Mouse (Mus musculus): ENCODE measurements around the gene Ltbp3. TPM values are rescaled to one million over a fixed set of nuclear protein-coding genes. Genes with fewer than 3 reads are reported as not detected.

Gene Ltbp3
- total and polyA plus RNA-seq, 3 experiments, result 0.13 to 0.22 TPM; not detected in 1

DNA sequence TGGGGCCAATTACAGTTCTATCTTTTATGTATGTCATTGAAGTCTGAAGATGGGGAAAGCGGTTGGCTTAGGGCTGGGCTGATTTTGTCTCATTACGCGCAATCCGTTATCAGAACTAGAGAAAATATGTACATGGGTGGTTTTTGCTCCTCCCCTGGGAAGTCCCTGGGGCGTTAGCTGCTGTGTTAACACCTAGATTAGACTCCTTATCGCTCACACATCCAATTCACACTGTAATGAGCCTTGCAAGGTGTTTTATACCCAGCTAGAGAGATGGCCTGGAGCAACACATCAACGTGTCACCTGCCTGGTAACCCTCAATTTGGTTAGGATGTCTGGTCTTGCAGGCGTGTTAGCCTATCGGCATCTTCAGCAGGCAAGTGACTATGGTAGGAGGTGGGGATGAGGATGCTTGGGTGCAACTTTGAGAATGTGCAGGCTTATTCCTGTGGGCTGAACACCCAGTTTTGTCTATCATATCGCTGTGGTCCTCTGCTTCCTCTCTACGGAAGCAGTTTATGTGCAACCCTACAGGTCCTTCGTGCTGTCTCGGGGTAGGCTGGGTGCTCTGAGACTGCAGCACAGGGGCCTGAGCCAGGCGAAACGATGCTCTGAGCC, 13.6 kb upstream of the Ltbp3 start:
- TF ChIP-seq CTCF (IDR thresholded peaks at IDR 0.05; ENCODE audit: low read depth, low read length), result no peak
- no peak for TF ChIP-seq POLR2AphosphoS5 (IDR thresholded peaks at IDR 0.05; ENCODE audit: insufficient replicate concordance, low read depth, low read length)
- no peak; the same call in 1 of the 2 replicates for TF ChIP-seq TAL1 (conservative IDR thresholded peaks at IDR 0.05; ENCODE audit: low read depth, low read length)
- no peak for TF ChIP-seq GATA1 (IDR thresholded peaks at IDR 0.05; ENCODE audit: borderline replicate concordance, low read length)
- no peak for TF ChIP-seq GATA2 (IDR thresholded peaks at IDR 0.05; ENCODE audit: borderline replicate concordance, low read depth, low read length)
- Histone ChIP-seq H3K36me3 (replicated peaks) (peaks cover 52% of the 10 kb centered on the region), H3K4me1 (ENCODE audit: insufficient read depth, low read depth, low read length) (peaks cover 91% of the 10 kb centered on the region), H3K9me3 (replicated peaks) (no peaks in the 10 kb centered on the region), H3K27me3 (ENCODE audit: insufficient read depth, low read length) (no peaks in the 10 kb centered on the region), H3K4me3 (ENCODE audit: low read depth, low read length) (peak overlapping the region; percentile 86; the same call in 1 of the 2 replicates)
- ATAC-seq (ENCODE audit: extremely low read depth, insufficient number of reproducible peaks, low FRiP score, poor library complexity, severe bottlenecking) (no peak), DNase-seq (ENCODE audit: low spot score) (peak; percentile 63)

DNA sequence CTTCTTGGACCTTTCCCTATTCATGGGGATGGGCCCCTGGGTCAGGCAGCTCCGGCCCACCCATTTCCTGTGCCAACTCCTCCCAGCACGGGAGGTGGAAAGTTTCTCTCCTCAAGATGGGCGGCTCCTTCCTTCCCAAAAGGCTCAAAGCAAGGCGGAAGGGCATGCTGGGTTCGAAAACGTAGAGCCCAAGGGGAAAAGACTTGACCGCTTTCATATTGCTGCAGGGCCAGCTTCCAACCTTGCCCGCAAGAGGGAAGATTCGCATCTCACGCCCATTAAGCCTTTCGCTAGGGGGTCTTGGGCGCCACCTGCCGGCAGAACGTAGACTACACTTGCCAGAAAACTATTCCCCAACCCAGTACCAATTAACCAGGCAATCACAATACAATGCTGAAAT, 13.0 kb upstream of the Ltbp3 start:
- DNase-seq (ENCODE audit: low spot score) (peak; percentile 51), ATAC-seq (ENCODE audit: extremely low read depth, insufficient number of reproducible peaks, low FRiP score, poor library complexity, severe bottlenecking) (no peak)
- Histone ChIP-seq H3K9me3 (replicated peaks) (no peaks in the 10 kb centered on the region), H3K36me3 (replicated peaks) (peaks cover 45% of the 10 kb centered on the region), H3K27me3 (ENCODE audit: insufficient read depth, low read length) (no peaks in the 10 kb centered on the region), H3K4me3 (ENCODE audit: low read depth, low read length) (peak overlapping the region; percentile 86), H3K4me1 (ENCODE audit: insufficient read depth, low read depth, low read length) (peaks cover 87% of the 10 kb centered on the region)
- TF ChIP-seq TAL1 (conservative IDR thresholded peaks at IDR 0.05; ENCODE audit: low read depth, low read length) (no peak), CTCF (IDR thresholded peaks at IDR 0.05; ENCODE audit: low read depth, low read length) (peak; percentile 88)

GRCm38 (mm10) chr19:5728631-5729443, 11.9 kb upstream of the Ltbp3 start:
- TF ChIP-seq GATA1 (IDR thresholded peaks at IDR 0.05; ENCODE audit: borderline replicate concordance, low read length) (no peak), TAL1 (conservative IDR thresholded peaks at IDR 0.05; ENCODE audit: low read depth, low read length) (no peak), POLR2AphosphoS5 (IDR thresholded peaks at IDR 0.05; ENCODE audit: insufficient replicate concordance, low read depth, low read length) (no peak), CTCF (IDR thresholded peaks at IDR 0.05; ENCODE audit: low read depth, low read length) (no peak), GATA2 (IDR thresholded peaks at IDR 0.05; ENCODE audit: borderline replicate concordance, low read depth, low read length) (no peak)
- DNase-seq (ENCODE audit: low spot score) (no peak), ATAC-seq (ENCODE audit: extremely low read depth, insufficient number of reproducible peaks, low FRiP score, poor library complexity, severe bottlenecking) (no peak)
- peaks cover 37% of the 10 kb centered on the region for H3K36me3 ChIP-seq (replicated peaks)
- H3K27me3 ChIP-seq (ENCODE audit: insufficient read depth, low read length), result no peaks in the 10 kb centered on the region
- no peaks in the 10 kb centered on the region for H3K9me3 ChIP-seq (replicated peaks)
- peaks cover 77% of the 10 kb centered on the region for H3K4me1 ChIP-seq (ENCODE audit: insufficient read depth, low read depth, low read length)
- H3K4me3 ChIP-seq (ENCODE audit: low read depth, low read length), result peak overlapping the region; percentile 86

DNA sequence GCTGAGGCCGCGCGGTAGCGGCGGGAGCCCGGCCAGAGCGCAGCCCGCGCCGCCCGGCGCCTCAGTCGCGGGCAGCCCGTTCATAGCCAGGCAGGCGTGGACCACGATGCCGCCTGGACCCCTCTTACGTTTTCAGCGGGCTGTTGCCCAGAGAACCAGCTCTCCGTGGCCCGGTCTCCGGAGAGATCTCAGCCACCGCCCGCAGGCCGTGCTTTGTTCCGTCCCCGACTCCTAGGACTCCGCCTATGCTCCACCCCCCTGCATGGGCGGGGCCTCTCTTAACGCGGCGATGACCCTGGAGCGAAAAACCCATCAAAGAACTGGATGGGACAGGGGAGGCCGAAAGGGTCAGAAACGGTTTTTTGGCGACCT, 11.3 kb upstream of the Ltbp3 start, which contains the start of gene Fam89b:
Gene Fam89b, minus strand, starts transcription at position 210 of the 372 bp plus-strand sequence.
- no peaks in the 10 kb centered on the region for H3K9me3 ChIP-seq (replicated peaks)
- peaks cover 71% of the 10 kb centered on the region for H3K4me1 ChIP-seq (ENCODE audit: insufficient read depth, low read depth, low read length)
- ATAC-seq (ENCODE audit: extremely low read depth, insufficient number of reproducible peaks, low FRiP score, poor library complexity, severe bottlenecking), result no peak
- H3K36me3 ChIP-seq (replicated peaks), result peaks cover 31% of the 10 kb centered on the region
- TF ChIP-seq CTCF (IDR thresholded peaks at IDR 0.05; ENCODE audit: low read depth, low read length), result no peak
- TF ChIP-seq GATA1 (IDR thresholded peaks at IDR 0.05; ENCODE audit: borderline replicate concordance, low read length), result no peak
- no peak for TF ChIP-seq GATA2 (IDR thresholded peaks at IDR 0.05; ENCODE audit: borderline replicate concordance, low read depth, low read length)
- TF ChIP-seq TAL1 (conservative IDR thresholded peaks at IDR 0.05; ENCODE audit: low read depth, low read length), result no peak
- no peak for TF ChIP-seq POLR2AphosphoS5 (IDR thresholded peaks at IDR 0.05; ENCODE audit: insufficient replicate concordance, low read depth, low read length)
- H3K27me3 ChIP-seq (ENCODE audit: insufficient read depth, low read length), result no peaks in the 10 kb centered on the region
- peak; percentile 89 for DNase-seq (ENCODE audit: low spot score)
- peak within 1 kb of the TSS; percentile 100 for H3K4me3 ChIP-seq (ENCODE audit: low read depth, low read length)

DNA sequence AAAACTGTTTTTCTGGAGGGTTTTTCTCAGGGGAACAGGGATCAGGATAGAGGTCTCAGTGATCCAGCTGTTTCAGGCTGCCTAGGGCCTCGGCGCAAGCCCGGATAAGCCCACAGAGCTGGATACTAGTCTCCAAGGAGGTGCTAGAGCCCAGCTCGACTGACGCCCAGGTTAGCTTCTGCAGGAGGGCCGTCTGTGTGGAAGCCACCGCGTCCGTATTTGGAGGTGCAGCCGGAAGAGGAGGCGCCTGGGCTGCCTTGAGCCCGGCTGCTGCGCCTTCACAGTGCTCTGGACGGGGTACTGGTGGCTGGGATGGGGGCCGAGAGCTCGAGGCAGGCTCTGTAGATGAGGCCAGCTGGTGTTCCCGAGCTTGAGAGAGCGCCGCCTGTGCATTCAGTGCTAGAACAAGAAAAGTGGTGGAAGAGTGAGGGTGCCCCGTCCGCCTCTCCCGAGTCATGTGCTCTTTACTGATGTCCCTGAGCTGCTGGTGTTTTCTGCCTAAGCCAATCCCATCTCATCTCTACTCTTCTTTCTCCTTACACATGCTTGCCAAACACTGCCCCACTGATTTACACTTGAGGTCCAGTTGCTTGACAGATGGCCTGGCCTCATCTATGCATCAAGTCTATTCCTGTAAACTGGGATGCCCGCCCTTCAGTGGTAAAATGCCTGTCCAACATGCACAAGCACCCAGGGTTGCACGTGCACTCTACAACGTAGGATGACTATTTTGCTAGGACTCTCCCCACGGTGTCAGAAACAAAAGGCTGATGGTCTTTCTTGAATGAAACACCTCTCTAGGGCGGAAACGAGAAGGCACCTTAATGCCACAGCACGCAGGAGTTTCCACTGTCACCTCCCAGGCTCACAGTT, 10.2 kb upstream of the Ltbp3 start:
- ATAC-seq (ENCODE audit: extremely low read depth, insufficient number of reproducible peaks, low FRiP score, poor library complexity, severe bottlenecking), result no peak
- H3K4me1 ChIP-seq (ENCODE audit: insufficient read depth, low read depth, low read length), result peaks cover 60% of the 10 kb centered on the region

More for the DNA sequence above, 10.2 kb upstream of the Ltbp3 start:
- Histone ChIP-seq H3K36me3 (replicated peaks) (peaks cover 27% of the 10 kb centered on the region), H3K9me3 (replicated peaks) (no peaks in the 10 kb centered on the region), H3K27me3 (ENCODE audit: insufficient read depth, low read length) (peaks cover 3% of the 10 kb centered on the region), H3K4me3 (ENCODE audit: low read depth, low read length) (peak overlapping the region; percentile 100)
- no peak for TF ChIP-seq GATA2 (IDR thresholded peaks at IDR 0.05; ENCODE audit: borderline replicate concordance, low read depth, low read length)
- TF ChIP-seq GATA1 (IDR thresholded peaks at IDR 0.05; ENCODE audit: borderline replicate concordance, low read length), result no peak
- no peak for TF ChIP-seq TAL1 (conservative IDR thresholded peaks at IDR 0.05; ENCODE audit: low read depth, low read length)
- TF ChIP-seq CTCF (IDR thresholded peaks at IDR 0.05; ENCODE audit: low read depth, low read length), result no peak
- TF ChIP-seq POLR2AphosphoS5 (IDR thresholded peaks at IDR 0.05; ENCODE audit: insufficient replicate concordance, low read depth, low read length), result no peak
- no peak for DNase-seq (ENCODE audit: low spot score)
